Mouse (Mus musculus) lung, postnatal 10 days (tissue): ENCODE measurements around the gene Sacs.
"Not testable (repeated sequence)": the region's sequence is repeated elsewhere in the genome, so short reads cannot be mapped to it uniquely, and the experiment has no call there.

Experiments used
- DNase-seq: peaks from one replicate; pipeline ENCODE4 v3.0.0; 2021

Gene Sacs

DNA sequence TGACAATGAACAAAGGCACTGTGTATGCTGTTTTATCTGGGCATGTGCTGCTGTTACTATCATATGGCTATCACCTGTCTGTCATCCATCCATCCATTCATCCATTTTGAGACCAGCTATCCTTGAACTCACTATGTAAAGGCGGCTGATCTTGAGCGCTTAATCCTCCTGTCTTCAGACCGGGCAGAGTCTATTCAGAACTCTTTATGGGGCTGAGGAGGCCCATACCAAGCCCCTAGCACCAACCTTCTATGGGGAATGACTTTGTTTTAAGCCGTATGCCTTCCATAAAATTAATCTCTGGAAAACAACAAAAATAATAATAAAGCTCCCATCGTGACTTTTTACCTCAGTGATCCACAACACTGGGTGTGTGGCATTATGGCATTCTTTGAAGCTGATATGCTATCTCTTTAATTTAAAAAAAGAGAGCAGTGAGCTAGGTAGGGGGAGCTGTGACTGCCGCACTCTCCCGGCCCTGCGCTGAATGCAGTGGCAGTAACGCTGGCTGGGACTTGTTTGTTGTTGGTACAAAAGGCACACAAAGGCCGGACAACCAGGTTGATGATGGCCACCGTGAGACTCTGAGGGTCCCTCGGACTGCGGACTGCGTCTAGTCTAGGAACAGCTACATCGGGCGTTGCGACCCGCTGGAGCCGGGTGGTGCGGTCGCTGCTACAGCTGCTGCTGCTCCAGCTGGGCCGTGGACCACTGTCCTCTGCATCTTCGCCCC lies at the start of gene Sacs:
Sacs (plus strand) TSS at position 464 of the 733 bp plus-strand sequence.
- DNase-seq, result no peak

DNA sequence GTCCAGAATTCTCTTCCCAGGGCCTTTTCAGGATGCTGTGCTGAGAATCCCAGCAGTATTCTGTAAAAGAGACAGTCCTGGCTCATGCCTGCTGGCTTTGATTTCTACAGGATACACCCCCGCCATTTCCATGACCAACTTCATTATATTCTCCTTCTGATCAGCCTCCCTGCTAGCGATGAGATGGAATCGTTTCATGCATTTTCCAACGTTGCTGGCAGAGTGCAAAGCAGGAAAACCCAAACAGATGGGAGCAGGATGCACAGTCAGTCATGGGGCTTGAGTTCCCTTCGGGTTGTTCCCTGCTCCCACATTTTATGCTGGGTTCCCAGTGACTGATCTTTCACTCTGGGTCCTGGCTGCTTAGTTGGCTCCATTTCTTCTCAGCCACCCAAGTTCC lies 47.3 kb upstream of the Sacs start:
- DNase-seq, result no peak

- peak; percentile 48 for DNase-seq
Observed at GRCm38 (mm10) chr14:61092073-61092472, 46.2 kb upstream of the Sacs start.

DNA sequence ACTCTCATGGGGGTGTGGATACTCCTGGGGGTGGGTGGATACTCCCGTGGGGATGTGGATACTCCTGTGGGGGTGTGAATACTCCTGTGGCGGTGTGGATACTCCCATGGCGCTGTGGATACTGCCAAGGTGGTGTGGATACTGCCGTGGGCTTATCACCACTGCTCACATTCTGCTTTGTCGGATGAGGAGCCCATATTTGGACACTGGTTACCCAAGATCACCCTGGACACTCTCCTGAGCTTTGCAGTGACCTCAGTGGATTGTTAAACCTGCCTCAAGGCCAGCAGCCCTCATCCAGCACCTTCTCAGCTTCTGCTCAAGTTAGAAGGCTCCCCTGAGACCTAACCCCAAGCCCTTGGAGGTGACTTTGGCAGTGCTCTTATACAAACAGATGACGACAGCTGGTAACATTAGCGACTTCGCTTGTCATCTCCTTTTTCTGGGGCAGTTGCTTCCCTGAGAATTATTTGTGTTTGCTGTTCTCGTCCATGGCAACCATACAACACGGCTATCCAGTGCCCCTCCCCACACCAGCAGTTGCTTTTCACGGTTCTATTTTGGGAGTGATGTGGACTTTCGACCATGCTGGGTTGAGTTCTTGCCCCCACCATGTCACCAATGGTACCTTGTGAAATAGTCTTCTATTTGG lies 40.2 kb upstream of the Sacs start:
- DNase-seq, result peak; percentile 78

DNA sequence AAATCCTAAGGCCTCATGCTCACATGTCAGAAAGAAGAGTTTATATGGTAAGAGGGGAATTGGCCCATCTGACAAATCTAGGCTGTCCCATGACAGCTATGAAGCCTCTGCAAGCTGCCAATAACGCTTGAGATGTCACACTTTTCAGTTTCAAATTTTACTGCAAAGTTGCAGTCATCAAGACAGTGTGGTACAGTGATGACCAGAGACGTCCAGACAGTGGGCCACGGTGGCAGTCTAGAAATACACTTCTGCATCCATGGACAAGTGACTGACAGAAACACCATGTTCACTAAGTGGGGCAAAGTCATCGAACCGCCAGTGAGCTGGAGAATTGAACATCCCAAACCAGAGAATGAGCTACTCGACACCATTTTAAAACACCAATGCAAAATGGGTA lies 37.5 kb upstream of the Sacs start:
- no peak for DNase-seq

DNA sequence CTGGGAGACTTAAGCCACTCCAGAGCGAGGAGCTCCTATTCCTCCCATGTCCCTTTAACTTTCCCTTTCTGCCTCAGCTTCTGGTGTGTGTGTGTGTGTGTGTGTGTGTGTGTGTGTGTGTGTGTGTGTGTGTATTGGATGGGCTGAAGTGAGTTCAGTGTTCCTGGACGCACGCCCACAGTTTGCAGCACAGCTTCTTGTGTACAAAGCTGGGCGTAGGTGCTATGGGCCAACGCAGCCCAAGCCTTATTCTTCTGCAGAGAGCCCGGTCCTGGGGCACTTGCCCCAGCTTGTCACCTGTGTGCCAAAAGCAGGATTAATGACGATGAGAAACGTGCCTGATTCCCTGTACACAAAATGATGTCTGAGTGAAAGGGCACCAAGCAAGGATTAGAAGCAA lies 31.9 kb upstream of the Sacs start:
- peak; percentile 68 for DNase-seq

DNA sequence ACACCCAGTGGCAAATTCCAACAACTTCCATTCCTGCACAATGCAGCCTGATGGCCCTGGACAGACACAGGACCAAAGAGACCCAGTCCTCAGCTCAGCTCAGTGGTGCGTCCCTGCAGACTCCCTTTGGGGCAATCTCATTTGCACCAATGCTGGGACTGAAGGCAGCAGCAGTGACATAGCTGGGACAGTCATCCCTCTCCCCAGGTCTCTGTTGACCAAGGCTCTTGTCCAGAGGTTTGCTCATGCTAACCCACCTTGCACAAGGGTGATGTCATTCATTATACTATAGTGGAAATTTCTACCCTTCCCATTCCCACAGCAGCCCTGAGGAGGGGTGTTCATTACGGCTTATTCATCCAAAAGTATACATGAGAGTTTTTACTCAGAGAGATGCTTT lies 29.6 kb upstream of the Sacs start:
- no peak for DNase-seq

GRCm38 (mm10) chr14:61112404-61112803 lies 25.9 kb upstream of the Sacs start:
- DNase-seq, result peak; percentile 88

- no peak for DNase-seq
Observed at GRCm38 (mm10) chr14:61124755-61125154, 13.5 kb upstream of the Sacs start.

- DNase-seq, result no peak
Observed at GRCm38 (mm10) chr14:61125201-61125600, 13.1 kb upstream of the Sacs start.

GRCm38 (mm10) chr14:61127365-61127764 lies 10.9 kb upstream of the Sacs start:
- not testable (repeated sequence) for DNase-seq

- DNase-seq, result no peak
Observed at GRCm38 (mm10) chr14:61128961-61129507, 9.2 kb upstream of the Sacs start.

DNA sequence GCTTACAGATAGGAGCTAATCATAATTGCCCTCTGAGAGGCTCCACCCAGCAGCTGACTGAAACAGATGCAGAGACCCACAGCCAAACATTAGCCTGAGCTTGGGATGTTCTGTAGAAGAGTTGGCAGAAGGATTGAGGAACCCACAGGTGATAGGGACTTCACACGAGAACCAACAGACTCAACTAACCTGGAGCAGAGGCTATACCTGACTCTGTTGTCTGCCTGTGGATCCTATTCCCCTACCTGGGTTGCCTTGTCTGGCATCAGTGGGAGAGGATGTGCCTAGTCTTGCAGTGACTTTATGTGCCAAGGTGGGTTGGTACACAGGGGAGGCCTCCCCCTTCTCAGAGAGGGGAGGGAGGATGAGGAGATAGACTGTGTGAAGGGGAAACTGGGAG lies 5.7 kb upstream of the Sacs start:
- no peak for DNase-seq

DNA sequence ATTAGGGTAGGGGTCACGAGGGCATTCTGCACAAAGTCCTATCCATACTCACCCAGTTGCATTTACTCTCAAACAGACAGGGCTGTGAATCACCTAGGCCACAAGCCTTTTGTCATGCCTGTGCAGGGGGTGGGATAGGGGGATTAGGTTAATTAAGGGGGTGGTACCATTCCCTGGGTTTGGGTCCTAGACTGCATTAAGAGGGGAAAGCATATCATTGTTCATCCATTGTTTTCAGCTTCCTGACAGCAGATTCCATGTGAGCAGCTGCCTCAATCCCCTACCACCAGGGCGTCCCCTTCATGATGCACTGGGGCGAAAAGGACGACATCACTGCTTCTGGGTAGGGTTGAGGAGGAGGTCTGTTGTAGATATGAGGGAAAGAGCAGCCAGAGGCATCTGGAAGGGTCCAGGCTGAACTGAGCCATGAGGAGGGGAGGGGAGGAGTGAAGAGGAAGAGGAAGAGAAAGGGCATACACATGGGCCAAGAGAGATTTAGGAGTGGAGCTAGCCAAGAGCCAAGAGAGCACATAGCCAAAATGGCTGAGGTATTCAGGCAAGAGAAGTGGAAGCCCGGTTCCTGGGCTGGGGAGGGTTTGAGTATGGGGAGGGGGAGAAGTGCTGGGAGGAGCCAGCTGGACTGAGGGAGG lies 3.8 kb upstream of the Sacs start:
- DNase-seq, result no peak

GRCm38 (mm10) chr14:61137410-61137809 lies 847 bp upstream of the Sacs start:
- DNase-seq, result no peak

GRCm38 (mm10) chr14:61138727-61139067 lies 440 bp downstream of the Sacs start:
- no peak for DNase-seq

DNA sequence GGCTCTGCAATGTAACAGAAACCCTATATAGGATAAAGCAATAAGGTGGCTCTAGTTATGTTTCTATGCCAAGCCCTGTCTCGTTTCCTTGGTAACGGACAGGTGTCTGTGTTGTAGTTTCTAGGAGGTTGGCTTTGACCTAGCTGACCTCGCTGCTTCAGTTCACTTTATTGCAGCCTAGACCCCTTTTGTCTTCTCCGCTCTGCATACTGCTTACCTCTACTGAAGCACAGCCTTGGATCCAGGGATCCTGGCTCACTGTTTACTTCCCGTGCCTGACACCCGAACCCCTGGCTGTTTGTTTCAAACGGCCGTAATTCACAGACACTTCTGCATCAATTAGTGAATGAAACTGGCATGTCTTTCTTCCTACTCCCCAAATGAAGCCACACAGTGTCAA lies 5.1 kb downstream of the Sacs start:
- no peak for DNase-seq

DNA sequence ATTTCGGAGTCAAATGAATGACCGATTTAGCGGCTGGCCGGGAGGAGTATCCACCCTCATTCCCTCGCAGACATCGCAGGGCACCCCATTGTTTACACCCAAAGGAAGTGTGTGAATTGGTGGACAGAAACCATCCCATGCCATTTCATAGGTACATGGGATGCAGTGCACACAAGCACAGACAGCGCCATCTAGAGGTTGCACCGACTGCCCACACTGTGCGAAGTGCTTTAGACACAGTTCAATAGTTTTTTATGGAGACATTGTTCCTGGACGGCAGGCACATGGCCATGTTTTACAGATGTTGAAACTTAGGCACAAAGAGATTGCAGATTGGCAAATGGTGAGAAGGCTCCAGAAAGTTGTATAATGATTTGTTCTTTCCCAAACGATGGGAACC lies 5.6 kb downstream of the Sacs start:
- peak; percentile 32 for DNase-seq

DNA sequence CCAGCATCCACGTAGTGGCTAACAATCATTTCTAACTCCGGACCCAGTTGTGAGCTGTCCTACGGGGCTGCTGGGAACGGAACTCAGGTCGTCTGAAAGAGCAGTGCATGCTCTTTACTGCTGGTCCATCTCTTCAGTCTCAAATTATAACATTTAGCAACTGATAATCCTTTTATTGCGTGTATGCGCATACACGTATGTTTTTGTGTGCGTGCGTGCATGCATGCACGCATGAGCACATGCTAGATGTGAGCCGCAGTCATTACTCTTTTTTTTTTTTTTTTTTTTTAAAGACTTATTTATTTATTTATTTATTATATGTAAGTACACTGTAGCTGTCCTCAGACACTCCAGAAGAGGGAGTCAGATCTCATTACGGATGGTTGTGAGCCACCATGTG lies 12.2 kb downstream of the Sacs start:
- DNase-seq, result not testable (repeated sequence)

DNA sequence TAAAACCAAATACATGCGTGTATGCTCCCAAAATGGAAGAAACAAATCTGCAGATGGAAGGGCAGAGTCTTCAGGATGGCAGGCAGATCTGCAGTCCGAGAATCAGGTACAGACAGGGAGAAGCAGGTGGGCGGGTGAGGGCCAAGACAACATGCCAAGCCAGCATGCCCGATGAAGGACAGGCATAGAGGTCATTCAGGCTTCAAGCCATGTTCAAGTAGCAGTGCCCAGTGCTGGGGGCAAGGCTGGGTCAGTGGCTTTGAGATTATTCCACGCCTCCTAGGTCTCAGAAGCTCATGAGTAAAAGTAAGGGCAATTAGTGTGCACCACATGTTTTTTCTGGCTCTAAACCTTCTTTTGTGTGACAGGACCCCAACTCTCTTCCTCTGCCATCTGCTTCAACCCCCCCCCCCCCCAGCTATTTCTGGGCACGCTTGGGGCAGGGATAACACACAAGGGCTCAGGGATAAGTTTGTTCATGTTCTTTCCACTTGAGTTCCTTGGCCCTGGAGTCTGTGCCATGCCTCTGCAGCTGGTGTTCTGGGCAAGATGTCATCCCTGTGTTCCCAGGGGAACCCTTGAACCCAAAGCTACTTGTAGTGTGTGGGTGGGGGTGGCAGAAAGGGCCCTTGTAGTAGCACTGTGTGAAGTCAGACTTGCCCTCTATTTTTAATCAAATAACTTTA lies 16.8 kb downstream of the Sacs start:
- DNase-seq, result no peak

DNA sequence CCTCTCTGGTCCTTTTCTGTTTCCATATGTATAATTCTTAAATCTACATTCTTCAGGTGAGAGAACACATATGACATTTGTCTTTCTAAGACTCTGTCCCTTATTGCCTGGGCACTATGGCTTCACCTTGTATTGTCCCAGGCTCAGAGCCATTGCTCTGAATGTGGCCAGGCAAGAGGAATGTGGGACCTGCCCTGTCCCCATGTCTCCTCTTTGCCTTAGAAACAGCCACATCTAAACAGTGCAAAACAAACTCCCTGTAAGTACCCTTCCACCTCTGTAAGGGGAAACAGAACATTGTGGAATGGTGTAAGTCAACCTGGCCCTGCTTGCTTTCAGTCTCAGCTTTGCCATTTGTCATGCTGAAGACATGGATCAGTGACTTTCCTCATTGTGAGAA lies 17.4 kb downstream of the Sacs start:
- DNase-seq, result no peak

GRCm38 (mm10) chr14:61157426-61157825 lies 19.2 kb downstream of the Sacs start:
- not testable (repeated sequence) for DNase-seq

DNA sequence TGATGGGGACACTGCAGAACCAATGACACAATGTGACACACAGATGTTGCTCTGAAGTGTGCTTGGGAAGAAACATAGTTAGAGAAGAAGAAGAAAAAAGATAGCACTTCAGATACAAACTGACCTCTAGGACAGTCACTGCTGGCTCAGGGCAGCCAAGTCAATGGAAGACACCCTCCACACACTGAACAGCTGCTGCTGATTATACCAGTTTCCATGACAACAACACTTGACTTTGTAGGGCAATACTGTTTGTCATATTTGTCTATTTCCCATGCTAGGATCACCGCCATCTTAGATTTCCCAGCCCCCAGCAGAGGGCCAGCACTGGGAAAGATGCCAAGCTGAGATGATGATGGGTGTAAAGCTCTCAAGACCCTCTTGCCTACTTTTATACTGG lies 22.7 kb downstream of the Sacs start:
- DNase-seq, result no peak
